Mouse (Mus musculus) lung, embryonic 16.5 days (tissue): ENCODE results near the gene Rab43. TPM values are rescaled to one million over a fixed set of nuclear protein-coding genes. Genes with fewer than 3 reads are reported as not detected.

Source experiments
- ATAC-seq: fragments of 200-750 bp; cut with Nextera tagmentation; 2 replicates; pipeline ENCODE4 v1.8.0; 2017; ENCODE audit warnings: low read depth, mild to moderate bottlenecking, moderate library complexity
- H3K27ac ChIP-seq: fragments of 300-500 bp; sonication (generic); 2 replicates; pipeline ENCODE4 v1.5.1; 2014; ENCODE audit warnings: mild to moderate bottlenecking, control low read depth, low read length
- H3K27me3 ChIP-seq: fragments of 300-500 bp; sonication (generic); 2 replicates; pipeline ENCODE4 v1.6.1; 2014; ENCODE audit warnings: low read depth, low read length, mixed read lengths; ENCODE audit not compliant: control insufficient read depth, insufficient read depth
- H3K36me3 ChIP-seq: fragments of 300-500 bp; sonication (generic); 2 replicates; pipeline ENCODE4 v1.6.1; 2014; ENCODE audit warnings: low read length; ENCODE audit not compliant: control insufficient read depth, insufficient read depth
- H3K4me1 ChIP-seq: fragments of 300-500 bp; sonication (generic); replicated peaks from 2 replicates; pipeline ENCODE4 v1.6.1; 2014; ENCODE audit warnings: low read length, mixed read lengths; ENCODE audit not compliant: control insufficient read depth, insufficient read depth
- H3K4me2 ChIP-seq: fragments of 300-500 bp; sonication (generic); 2 replicates; pipeline ENCODE4 v1.6.1; 2014; ENCODE audit warnings: low read depth, low read length, control low read depth
- H3K4me3 ChIP-seq: fragments of 300-500 bp; sonication (generic); 2 replicates; pipeline ENCODE4 v1.5.1; 2014; ENCODE audit warnings: mild to moderate bottlenecking, low read length, control low read depth
- H3K9ac ChIP-seq: fragments of 300-500 bp; sonication (generic); 2 replicates; pipeline ENCODE4 v1.6.1; 2014; ENCODE audit warnings: low read length, control low read depth
- H3K9me3 ChIP-seq: fragments of 300-500 bp; sonication (generic); 2 replicates; pipeline ENCODE4 v1.6.1; 2016; ENCODE audit warnings: low read length; ENCODE audit not compliant: control insufficient read depth
- WGBS: fragments of 180-500 bp; shearing (Covaris S2); extraction: QIAGEN DNeasy Blood & Tissue Kit; methylation state at CpG from one replicate; pipeline ENCODE4 v1.1.7; 2014; 5-methylcytosine and 5-hydroxymethylcytosine counted together
- polyA plus RNA-seq: library from polyadenylated mRNA; unstranded; fragments of >200 nt; fragmentation: Nextera tagmentation; extraction: Ambion mirVana; gene quantifications from 2 replicates; pipeline ENCODE4 v1.2.1, GENCODE M21; 2015

The Rab43 gene
- polyA plus RNA-seq, 1 experiment from 2014 or later, result 13.1 TPM

GRCm38 (mm10) chr6:87748531-87748930, 63.4 kb downstream of the Rab43 start:
- no peak overlapping the region for H3K4me3 ChIP-seq
- no peak overlapping the region for H3K4me2 ChIP-seq
- no peak for ATAC-seq
- no peak overlapping the region for H3K9ac ChIP-seq
- 75% methylated on average over 6 of the region's 6 CpGs for WGBS
- H3K36me3 ChIP-seq, result no peaks in the 10 kb centered on the region
- no peaks in the 10 kb centered on the region for H3K9me3 ChIP-seq
- H3K4me1 ChIP-seq, result peaks cover 16% of the 10 kb centered on the region
- no peak overlapping the region for H3K27ac ChIP-seq
- no peaks in the 10 kb centered on the region for H3K27me3 ChIP-seq

- WGBS, result 70% methylated on average over 2 of the region's 2 CpGs
- no peak overlapping the region for H3K4me2 ChIP-seq
- no peak overlapping the region for H3K9ac ChIP-seq
- no peaks in the 10 kb centered on the region for H3K9me3 ChIP-seq
- no peak overlapping the region for H3K4me3 ChIP-seq
- no peak overlapping the region for H3K27ac ChIP-seq
- H3K4me1 ChIP-seq, result peaks cover 16% of the 10 kb centered on the region
- H3K36me3 ChIP-seq, result no peaks in the 10 kb centered on the region
- no peak for ATAC-seq
- H3K27me3 ChIP-seq, result no peaks in the 10 kb centered on the region
These were observed 63.9 kb downstream of the Rab43 start for GRCm38 (mm10) chr6:87748078-87748477.

- peak; percentile 88 for ATAC-seq
- no peak overlapping the region for H3K9ac ChIP-seq
- H3K4me2 ChIP-seq, result no peak overlapping the region
- peaks cover 16% of the 10 kb centered on the region for H3K4me1 ChIP-seq
- H3K9me3 ChIP-seq, result no peaks in the 10 kb centered on the region
- 38% methylated on average over 2 of the region's 2 CpGs for WGBS
- peak overlapping the region; percentile 65 for H3K27ac ChIP-seq
- no peaks in the 10 kb centered on the region for H3K27me3 ChIP-seq
- H3K36me3 ChIP-seq, result no peaks in the 10 kb centered on the region
- no peak overlapping the region for H3K4me3 ChIP-seq
These were observed 65.1 kb downstream of the Rab43 start for GRCm38 (mm10) chr6:87746849-87747248.

- no peaks in the 10 kb centered on the region for H3K36me3 ChIP-seq
- H3K4me2 ChIP-seq, result no peak overlapping the region
- peaks cover 16% of the 10 kb centered on the region for H3K4me1 ChIP-seq
- no peak overlapping the region for H3K4me3 ChIP-seq
- peak; percentile 51; the same call in 1 of the 2 replicates for ATAC-seq
- no peaks in the 10 kb centered on the region for H3K27me3 ChIP-seq
- no peak overlapping the region for H3K9ac ChIP-seq
- WGBS, result 34% methylated on average over 3 of the region's 3 CpGs
- H3K27ac ChIP-seq, result peak overlapping the region; percentile 48
- no peaks in the 10 kb centered on the region for H3K9me3 ChIP-seq
These were observed 65.9 kb downstream of the Rab43 start for GRCm38 (mm10) chr6:87746059-87746458.

- no peaks in the 10 kb centered on the region for H3K9me3 ChIP-seq
- H3K27me3 ChIP-seq, result no peaks in the 10 kb centered on the region
- H3K4me3 ChIP-seq, result no peak overlapping the region
- WGBS, result 25% methylated on average over 1 of the region's 1 CpGs
- no peaks in the 10 kb centered on the region for H3K36me3 ChIP-seq
- no peak overlapping the region for H3K9ac ChIP-seq
- H3K4me1 ChIP-seq, result peaks cover 17% of the 10 kb centered on the region
- ATAC-seq, result no peak
- H3K27ac ChIP-seq, result 0 out of 2 replicates have a peak overlapping the region, but pooled peaks have one; percentile 28
- no peak overlapping the region for H3K4me2 ChIP-seq
These were observed 66.7 kb downstream of the Rab43 start for GRCm38 (mm10) chr6:87745301-87745700.

- WGBS, result 71% methylated on average over 3 of the region's 3 CpGs
- no peaks in the 10 kb centered on the region for H3K36me3 ChIP-seq
- ATAC-seq, result no peak
These were observed 67.3 kb downstream of the Rab43 start for GRCm38 (mm10) chr6:87744632-87745031.

GRCm38 (mm10) chr6:87743281-87743680, 68.7 kb downstream of the Rab43 start:
- no peak overlapping the region for H3K4me3 ChIP-seq
- H3K4me1 ChIP-seq, result peaks cover 26% of the 10 kb centered on the region
- no peak overlapping the region for H3K9ac ChIP-seq
- ATAC-seq, result no peak
- no peaks in the 10 kb centered on the region for H3K27me3 ChIP-seq
- H3K9me3 ChIP-seq, result no peaks in the 10 kb centered on the region
- 73% methylated on average over 5 of the region's 5 CpGs for WGBS
- H3K4me2 ChIP-seq, result no peak overlapping the region
- no peak overlapping the region for H3K27ac ChIP-seq
- H3K36me3 ChIP-seq, result no peaks in the 10 kb centered on the region

More at GRCm38 (mm10) chr6:87744632-87745031, 67.3 kb downstream of the Rab43 start:
- H3K27ac ChIP-seq, result no peak overlapping the region
- H3K4me2 ChIP-seq, result no peak overlapping the region
- H3K9me3 ChIP-seq, result no peaks in the 10 kb centered on the region
- H3K9ac ChIP-seq, result no peak overlapping the region
- H3K27me3 ChIP-seq, result no peaks in the 10 kb centered on the region
- H3K4me3 ChIP-seq, result no peak overlapping the region
- H3K4me1 ChIP-seq, result peaks cover 18% of the 10 kb centered on the region

GRCm38 (mm10) chr6:87742804-87743203, 69.2 kb downstream of the Rab43 start:
- Histone ChIP-seq H3K36me3 (no peaks in the 10 kb centered on the region), H3K4me1 (peaks cover 29% of the 10 kb centered on the region), H3K4me2 (no peak overlapping the region), H3K9ac (no peak overlapping the region), H3K27ac (no peak overlapping the region), H3K4me3 (no peak overlapping the region), H3K9me3 (no peaks in the 10 kb centered on the region), H3K27me3 (no peaks in the 10 kb centered on the region)
- ATAC-seq, result no peak
- WGBS, result 80% methylated on average over 5 of the region's 5 CpGs

- Histone ChIP-seq H3K9me3 (no peaks in the 10 kb centered on the region), H3K4me1 (peaks cover 27% of the 10 kb centered on the region), H3K27me3 (no peaks in the 10 kb centered on the region), H3K4me3 (no peak overlapping the region), H3K27ac (no peak overlapping the region), H3K9ac (no peak overlapping the region), H3K36me3 (no peaks in the 10 kb centered on the region), H3K4me2 (no peak overlapping the region)
- WGBS, result 80% methylated on average over 8 of the region's 8 CpGs
- no peak for ATAC-seq
These were observed 70.0 kb downstream of the Rab43 start for GRCm38 (mm10) chr6:87741978-87742377.

- no peak overlapping the region for H3K4me3 ChIP-seq
- no peak for ATAC-seq
- no peaks in the 10 kb centered on the region for H3K9me3 ChIP-seq
- peaks cover 19% of the 10 kb centered on the region for H3K4me1 ChIP-seq
- no peak overlapping the region for H3K27ac ChIP-seq
- no peaks in the 10 kb centered on the region for H3K27me3 ChIP-seq
- no peak overlapping the region for H3K9ac ChIP-seq
- no peaks in the 10 kb centered on the region for H3K36me3 ChIP-seq
- no peak overlapping the region for H3K4me2 ChIP-seq
These were observed 71.5 kb downstream of the Rab43 start for GRCm38 (mm10) chr6:87740496-87740895.
